Mouse (Mus musculus) midbrain, embryonic 15.5 days (tissue): ENCODE results near the gene Arhgap23. TPM values are rescaled to one million over a fixed set of nuclear protein-coding genes. Genes with fewer than 3 reads are reported as not detected.

Experiments used
- ATAC-seq: fragments of 200-750 bp; cut with Nextera tagmentation; replicated peaks from 2 replicates; pipeline ENCODE4 v1.8.0; 2017; ENCODE audit warnings: moderate TSS enrichment
- H3K27ac ChIP-seq: fragments of 300-500 bp; sonication (generic); 2 replicates; pipeline ENCODE4 v1.5.1; 2015; ENCODE audit warnings: mild to moderate bottlenecking, inconsistent platforms
- H3K27me3 ChIP-seq: fragments of 300-500 bp; sonication (generic); replicated peaks from 2 replicates; pipeline ENCODE4 v1.6.1; 2015; ENCODE audit warnings: inconsistent platforms
- H3K36me3 ChIP-seq: fragments of 300-500 bp; sonication (generic); replicated peaks from 2 replicates; pipeline ENCODE4 v1.6.1; 2015; ENCODE audit warnings: inconsistent platforms
- H3K4me1 ChIP-seq: fragments of 300-500 bp; sonication (generic); 2 replicates; pipeline ENCODE4 v1.6.1; 2015; ENCODE audit warnings: inconsistent platforms
- H3K4me2 ChIP-seq: fragments of 300-500 bp; sonication (generic); 2 replicates; pipeline ENCODE4 v1.6.1; 2015; ENCODE audit warnings: inconsistent platforms, mild to moderate bottlenecking, moderate library complexity
- H3K4me3 ChIP-seq: fragments of 300-500 bp; sonication (generic); 2 replicates; pipeline ENCODE4 v1.5.1; 2015; ENCODE audit warnings: mild to moderate bottlenecking, inconsistent platforms
- H3K9ac ChIP-seq: fragments of 300-500 bp; sonication (generic); 2 replicates; pipeline ENCODE4 v1.6.1; 2015; ENCODE audit warnings: mild to moderate bottlenecking, inconsistent platforms
- H3K9me3 ChIP-seq: fragments of 300-500 bp; sonication (generic); 2 replicates; pipeline ENCODE4 v1.6.1; 2016; ENCODE audit warnings: inconsistent platforms
- WGBS: fragments of 180-500 bp; shearing (Covaris S2); methylation state at CpG from one replicate; pipeline ENCODE4 v1.1.7; 2015; ENCODE audit warnings: mixed read lengths; 5-methylcytosine and 5-hydroxymethylcytosine counted together
- polyA plus RNA-seq: library from polyadenylated mRNA; unstranded; fragments of >200 nt; fragmentation: Nextera tagmentation; extraction: Ambion mirVana; gene quantifications from 2 replicates; pipeline ENCODE4 v1.2.1, GENCODE M21; 2015

Arhgap23 gene
- polyA plus RNA-seq, 1 experiment from 2014 or later = 10.9 TPM

GRCm38 (mm10) chr11:97502846-97503245 is 87.5 kb downstream of the Arhgap23 start:
- H3K36me3 ChIP-seq = no peaks in the 10 kb centered on the region
- no peak overlapping the region for H3K27ac ChIP-seq
- H3K4me1 ChIP-seq = peaks cover 13% of the 10 kb centered on the region
- H3K4me2 ChIP-seq = no peak overlapping the region
- no peak overlapping the region for H3K9ac ChIP-seq
- WGBS = 82% methylated on average over 4 of the region's 4 CpGs
- H3K9me3 ChIP-seq = no peaks in the 10 kb centered on the region
- H3K4me3 ChIP-seq = no peak overlapping the region
- ATAC-seq = no peak
- H3K27me3 ChIP-seq = peaks cover 33% of the 10 kb centered on the region

DNA sequence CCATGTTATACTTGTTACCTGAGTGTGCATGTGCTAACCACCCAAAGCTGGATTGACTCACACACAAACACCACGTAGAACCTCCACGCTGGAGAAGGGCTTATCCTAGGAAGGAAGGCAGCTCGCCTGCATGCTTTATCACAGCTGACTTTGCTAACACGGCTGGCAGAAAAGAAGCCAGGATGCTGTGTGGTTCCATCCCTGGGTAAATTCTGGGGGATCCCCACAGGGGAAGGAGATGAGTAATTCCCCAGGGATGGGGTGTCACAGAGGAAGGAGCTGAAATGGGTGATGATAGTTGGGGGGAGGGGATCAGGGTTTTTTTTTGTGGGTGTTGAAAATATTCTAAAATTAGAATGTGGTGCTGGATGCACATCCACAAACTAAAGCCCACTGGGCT is 90.5 kb downstream of the Arhgap23 start:
- H3K9ac ChIP-seq = no peak overlapping the region
- no peak for ATAC-seq
- H3K27me3 ChIP-seq = peaks cover 12% of the 10 kb centered on the region
- H3K36me3 ChIP-seq = no peaks in the 10 kb centered on the region
- WGBS = 87% methylated on average over 4 of the region's 4 CpGs
- no peak overlapping the region for H3K4me2 ChIP-seq
- no peak overlapping the region for H3K27ac ChIP-seq
- H3K9me3 ChIP-seq = no peaks in the 10 kb centered on the region
- peaks cover 14% of the 10 kb centered on the region for H3K4me1 ChIP-seq
- H3K4me3 ChIP-seq = no peak overlapping the region

GRCm38 (mm10) chr11:97506331-97506730 is 91.0 kb downstream of the Arhgap23 start:
- Histone ChIP-seq H3K27me3 (peaks cover 6% of the 10 kb centered on the region), H3K4me1 (peaks cover 11% of the 10 kb centered on the region; the same call in 1 of the 2 replicates), H3K36me3 (no peaks in the 10 kb centered on the region), H3K4me3 (no peak overlapping the region), H3K27ac (no peak overlapping the region), H3K9me3 (no peaks in the 10 kb centered on the region), H3K9ac (no peak overlapping the region), H3K4me2 (no peak overlapping the region)
- ATAC-seq = no peak
- 53% methylated on average over 8 of the region's 8 CpGs for WGBS

- WGBS = 87% methylated on average over 3 of the region's 3 CpGs
- Histone ChIP-seq H3K27ac (no peak overlapping the region), H3K9ac (no peak overlapping the region), H3K27me3 (no peaks in the 10 kb centered on the region), H3K4me3 (no peak overlapping the region), H3K9me3 (no peaks in the 10 kb centered on the region), H3K4me1 (peaks cover 11% of the 10 kb centered on the region; the same call in 1 of the 2 replicates), H3K4me2 (no peak overlapping the region), H3K36me3 (no peaks in the 10 kb centered on the region)
- ATAC-seq = no peak
These were observed 92.9 kb downstream of the Arhgap23 start for GRCm38 (mm10) chr11:97508198-97508597.

- no peaks in the 10 kb centered on the region for H3K9me3 ChIP-seq
- H3K27me3 ChIP-seq = no peaks in the 10 kb centered on the region
- no peak overlapping the region for H3K4me3 ChIP-seq
- peaks cover 11% of the 10 kb centered on the region; the same call in 1 of the 2 replicates for H3K4me1 ChIP-seq
- no peak overlapping the region for H3K4me2 ChIP-seq
- H3K36me3 ChIP-seq = no peaks in the 10 kb centered on the region
- no peak for ATAC-seq
- 61% methylated on average over 5 of the region's 5 CpGs for WGBS
- 0 out of 2 replicates have a peak overlapping the region, but pooled peaks have one; percentile 1 for H3K27ac ChIP-seq
- no peak overlapping the region for H3K9ac ChIP-seq
These were observed 93.7 kb downstream of the Arhgap23 start for GRCm38 (mm10) chr11:97509058-97509457.

GRCm38 (mm10) chr11:97509715-97510485 is 94.6 kb downstream of the Arhgap23 start:
- H3K9me3 ChIP-seq = no peaks in the 10 kb centered on the region
- peaks cover 5% of the 10 kb centered on the region; the same call in 1 of the 2 replicates for H3K36me3 ChIP-seq
- H3K27me3 ChIP-seq = no peaks in the 10 kb centered on the region
- peak; percentile 43 for ATAC-seq
- 0 out of 2 replicates have a peak overlapping the region, but pooled peaks have one; percentile 1 for H3K27ac ChIP-seq
- H3K4me2 ChIP-seq = no peak overlapping the region
- no peak overlapping the region for H3K4me3 ChIP-seq
- 58% methylated on average over 24 of the region's 24 CpGs for WGBS
- no peak overlapping the region for H3K9ac ChIP-seq
- peaks cover 11% of the 10 kb centered on the region; the same call in 1 of the 2 replicates for H3K4me1 ChIP-seq

- ATAC-seq = no peak
- H3K9me3 ChIP-seq = no peaks in the 10 kb centered on the region
- no peak overlapping the region for H3K4me2 ChIP-seq
- H3K36me3 ChIP-seq = peaks cover 17% of the 10 kb centered on the region; the same call in 1 of the 2 replicates
- H3K4me3 ChIP-seq = no peak overlapping the region
- H3K27me3 ChIP-seq = no peaks in the 10 kb centered on the region
- H3K4me1 ChIP-seq = peaks cover 11% of the 10 kb centered on the region; the same call in 1 of the 2 replicates
- H3K27ac ChIP-seq = no peak overlapping the region
- no peak overlapping the region for H3K9ac ChIP-seq
- WGBS = 27% methylated on average over 10 of the region's 10 CpGs
These were observed 95.8 kb downstream of the Arhgap23 start for GRCm38 (mm10) chr11:97510966-97511660.

DNA sequence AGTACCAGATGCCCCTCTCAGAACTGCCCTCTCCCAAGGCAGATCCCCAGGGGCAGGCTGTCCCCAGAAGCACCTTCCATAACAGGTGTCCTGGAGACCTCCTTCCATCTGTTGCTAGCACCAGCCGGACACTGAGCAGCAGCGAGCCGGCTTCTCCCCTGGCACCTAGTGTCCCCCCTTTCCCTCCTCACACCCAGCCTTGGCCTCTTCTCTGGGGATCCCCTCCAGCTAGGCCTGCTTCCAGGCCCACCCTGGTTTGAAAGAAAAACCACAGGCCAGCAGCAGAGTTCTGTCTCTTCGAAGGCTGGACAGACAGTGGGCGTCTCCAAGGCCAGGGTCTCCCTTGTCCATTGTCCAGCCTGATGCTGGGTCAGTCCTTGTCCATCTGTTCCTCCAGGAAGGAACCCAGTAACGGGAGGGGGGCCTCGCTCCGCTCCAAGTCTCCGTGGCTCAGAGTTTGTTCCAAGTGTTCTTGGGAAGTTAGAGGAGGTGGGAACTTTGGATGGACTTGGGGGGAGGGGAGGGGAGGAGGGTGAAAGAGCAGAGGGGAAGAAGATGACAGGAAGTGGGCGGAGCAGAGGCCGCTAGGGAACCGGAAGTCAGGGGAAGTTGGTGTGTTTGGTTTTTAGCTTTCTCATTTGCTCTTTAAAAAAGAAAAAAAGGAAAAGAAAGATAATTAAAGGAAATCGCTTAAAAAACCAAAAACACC is 96.5 kb downstream of the Arhgap23 start:
- no peaks in the 10 kb centered on the region for H3K27me3 ChIP-seq
- H3K4me3 ChIP-seq = no peak overlapping the region
- H3K4me1 ChIP-seq = peaks cover 11% of the 10 kb centered on the region; the same call in 1 of the 2 replicates
- H3K9ac ChIP-seq = no peak overlapping the region
- ATAC-seq = no peak
- peaks cover 19% of the 10 kb centered on the region; the same call in 1 of the 2 replicates for H3K36me3 ChIP-seq
- H3K27ac ChIP-seq = no peak overlapping the region
- no peaks in the 10 kb centered on the region for H3K9me3 ChIP-seq
- 42% methylated on average over 13 of the region's 13 CpGs for WGBS
- no peak overlapping the region for H3K4me2 ChIP-seq

GRCm38 (mm10) chr11:97512511-97512910 is 97.2 kb downstream of the Arhgap23 start:
- Histone ChIP-seq H3K9ac (no peak overlapping the region), H3K4me2 (no peak overlapping the region), H3K27ac (no peak overlapping the region), H3K4me1 (peaks cover 11% of the 10 kb centered on the region; the same call in 1 of the 2 replicates), H3K4me3 (no peak overlapping the region), H3K9me3 (no peaks in the 10 kb centered on the region), H3K36me3 (peaks cover 19% of the 10 kb centered on the region), H3K27me3 (no peaks in the 10 kb centered on the region)
- ATAC-seq = no peak
- WGBS = 22% methylated on average over 6 of the region's 6 CpGs

GRCm38 (mm10) chr11:97513066-97513465 is 97.7 kb downstream of the Arhgap23 start:
- H3K27ac ChIP-seq = no peak overlapping the region
- H3K9me3 ChIP-seq = no peaks in the 10 kb centered on the region
- H3K36me3 ChIP-seq = peaks cover 19% of the 10 kb centered on the region
- H3K9ac ChIP-seq = no peak overlapping the region
- H3K4me3 ChIP-seq = no peak overlapping the region
- no peak for ATAC-seq
- 65% methylated on average over 3 of the region's 3 CpGs for WGBS
- no peak overlapping the region for H3K4me2 ChIP-seq
- peaks cover 11% of the 10 kb centered on the region; the same call in 1 of the 2 replicates for H3K4me1 ChIP-seq
- no peaks in the 10 kb centered on the region for H3K27me3 ChIP-seq

DNA sequence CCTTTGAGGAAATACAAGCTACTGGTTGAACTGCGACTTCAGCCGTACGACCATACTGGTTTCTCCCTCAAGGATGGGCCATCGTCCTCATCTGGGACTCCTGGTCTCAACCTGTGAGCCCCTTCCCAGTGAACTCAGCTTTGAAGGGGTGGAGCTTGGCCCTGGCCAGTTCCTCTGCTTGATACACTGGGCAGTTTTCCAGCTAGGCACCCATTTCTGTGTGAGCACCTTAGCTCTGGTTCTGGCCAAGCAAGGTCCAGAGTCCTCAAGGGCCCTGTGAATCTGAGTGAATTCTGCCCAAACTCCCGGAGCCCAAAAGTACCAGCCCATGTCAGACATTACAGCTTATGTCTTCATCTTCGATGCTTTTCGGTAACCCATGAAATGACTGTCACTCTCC is 105.2 kb downstream of the Arhgap23 start:
- ATAC-seq = no peak
- Histone ChIP-seq H3K9me3 (no peaks in the 10 kb centered on the region), H3K27ac (no peak overlapping the region), H3K27me3 (no peaks in the 10 kb centered on the region), H3K36me3 (peaks cover 50% of the 10 kb centered on the region), H3K4me1 (peaks cover 15% of the 10 kb centered on the region), H3K4me3 (no peak overlapping the region), H3K4me2 (no peak overlapping the region), H3K9ac (no peak overlapping the region)
- WGBS = 92% methylated on average over 7 of the region's 7 CpGs
